Mouse (Mus musculus) MEL (cell line): ENCODE results near the gene Ccr4. TPM values are rescaled to one million over a fixed set of nuclear protein-coding genes. Genes with fewer than 3 reads are reported as not detected.

Experiments used
- DNase-seq: peaks from one replicate; pipeline ENCODE4 v3.0.0; 2011; ENCODE audit warnings: low read depth, low spot score
- H3K27ac ChIP-seq: 2 replicates; pipeline ENCODE4 v1.5.1; 2012; ENCODE audit warnings: low read depth, mild to moderate bottlenecking, control low read depth, low read length, moderate library complexity; ENCODE audit not compliant: control insufficient read depth
- H3K27me3 ChIP-seq, 2 experiments: fragments of 150-350 bp in 1 of 2; sonication (generic) in 1 of 2; 2 replicates each; pipeline ENCODE4 v1.6.1; 2012; ENCODE audit warnings: low read length in 2 of 2, mild to moderate bottlenecking in 2 of 2, improper control_type of control experiment in 1 of 2, moderate library complexity in 1 of 2; ENCODE audit not compliant: insufficient read depth in 2 of 2, control insufficient read depth in 1 of 2
- H3K36me3 ChIP-seq, 2 experiments: 2 replicates each; pipeline ENCODE4 v1.6.1; 2012 to 2014; ENCODE audit warnings: low read length in 2 of 2, improper control_type of control experiment in 1 of 2, inconsistent platforms in 1 of 2, mild to moderate bottlenecking in 1 of 2; ENCODE audit not compliant: insufficient read depth in 2 of 2, control insufficient read depth in 1 of 2
- H3K4me1 ChIP-seq, 2 experiments: fragments of 150-350 bp in 1 of 2; sonication (generic) in 1 of 2; 2 replicates each; pipeline ENCODE4 v1.6.1; 2012; ENCODE audit warnings: low read length in 2 of 2, improper control_type of control experiment in 1 of 2, mild to moderate bottlenecking in 1 of 2; ENCODE audit not compliant: insufficient read depth in 2 of 2, control insufficient read depth in 1 of 2
- H3K4me3 ChIP-seq, 2 experiments: fragments of 150-350 bp in 1 of 2; sonication (generic) in 1 of 2; 2 replicates each; pipeline ENCODE4 v1.5.1; 2012; ENCODE audit warnings: low read depth in 2 of 2, low read length in 2 of 2, mild to moderate bottlenecking in 2 of 2, moderate library complexity in 2 of 2, control low read depth in 1 of 2, improper control_type of control experiment in 1 of 2; ENCODE audit not compliant: control insufficient read depth in 1 of 2, insufficient read depth in 1 of 2
- H3K79me2 ChIP-seq: 2 replicates; pipeline ENCODE4 v1.6.1; 2012; ENCODE audit warnings: mild to moderate bottlenecking, low read length, moderate library complexity; ENCODE audit not compliant: control insufficient read depth, poor library complexity, insufficient read depth
- H3K9ac ChIP-seq: 2 replicates; pipeline ENCODE4 v1.6.1; 2012; ENCODE audit warnings: low read depth, mild to moderate bottlenecking, control low read depth, low read length, moderate library complexity; ENCODE audit not compliant: control insufficient read depth, poor library complexity, severe bottlenecking
- H3K9me3 ChIP-seq: fragments of 150-350 bp; sonication (generic); replicated peaks from 2 replicates; pipeline ENCODE4 v1.6.1; 2012; ENCODE audit warnings: mild to moderate bottlenecking, low read length, improper control_type of control experiment, moderate library complexity; ENCODE audit not compliant: insufficient read depth
- BHLHE40 ChIP-seq: IDR thresholded peaks from 2 replicates; pipeline ENCODE4 v1.6.1; 2012; ENCODE audit warnings: low read depth, mild to moderate bottlenecking, inconsistent platforms, low read length, improper control_type of control experiment, borderline replicate concordance
- ELF1 ChIP-seq: IDR thresholded peaks from 2 replicates; pipeline ENCODE4 v1.6.1; 2014; ENCODE audit warnings: low read depth, mild to moderate bottlenecking, inconsistent platforms, low read length, improper control_type of control experiment, moderate library complexity
- EP300 ChIP-seq, 2 experiments: IDR thresholded peaks; 2 replicates each; pipeline ENCODE4 v1.6.1; 2011; ENCODE audit warnings: improper control_type of control experiment in 2 of 2, low read length in 2 of 2, low read depth in 1 of 2, mild to moderate bottlenecking in 1 of 2
- ETS1 ChIP-seq: IDR thresholded peaks from 2 replicates; pipeline ENCODE4 v1.6.1; 2012; ENCODE audit warnings: low read depth, mild to moderate bottlenecking, inconsistent platforms, low read length, improper control_type of control experiment, moderate library complexity
- GABPA ChIP-seq: IDR thresholded peaks from 2 replicates; pipeline ENCODE4 v1.6.1; 2012; ENCODE audit warnings: low read depth, mild to moderate bottlenecking, inconsistent platforms, low read length, improper control_type of control experiment, moderate library complexity
- GATA1 ChIP-seq: IDR thresholded peaks from 2 replicates; pipeline ENCODE4 v1.6.1; 2011; ENCODE audit warnings: low read depth, low read length, improper control_type of control experiment
- JUND ChIP-seq: IDR thresholded peaks from 2 replicates; pipeline ENCODE4 v1.6.1; 2011; ENCODE audit warnings: low read depth, mild to moderate bottlenecking, improper control_type of control experiment, low read length
- KAT2A ChIP-seq: conservative IDR thresholded peaks from 2 replicates; pipeline ENCODE4 v1.6.1; 2012; ENCODE audit warnings: low read depth, low read length, improper control_type of control experiment, inconsistent platforms
- MAX ChIP-seq: IDR thresholded peaks from 2 replicates; pipeline ENCODE4 v1.6.1; 2011; ENCODE audit warnings: low read length, improper control_type of control experiment
- MXI1 ChIP-seq: IDR thresholded peaks from 2 replicates; pipeline ENCODE4 v1.6.1; 2011; ENCODE audit warnings: mild to moderate bottlenecking, low read depth, low read length, improper control_type of control experiment
- MYB ChIP-seq: IDR thresholded peaks from 2 replicates; pipeline ENCODE4 v1.6.1; 2011; ENCODE audit warnings: mild to moderate bottlenecking, low read depth, low read length, improper control_type of control experiment
- MYC ChIP-seq: IDR thresholded peaks from 2 replicates; pipeline ENCODE4 v1.6.1; 2011; ENCODE audit warnings: low read depth, mild to moderate bottlenecking, low read length, improper control_type of control experiment, moderate library complexity
- NRF1 ChIP-seq: IDR thresholded peaks from 2 replicates; pipeline ENCODE4 v1.6.1; 2014; ENCODE audit warnings: low read depth, mild to moderate bottlenecking, inconsistent platforms, low read length, improper control_type of control experiment, moderate library complexity; ENCODE audit not compliant: poor library complexity, insufficient read depth, severe bottlenecking
- POLR2A ChIP-seq, 2 experiments: IDR thresholded peaks; 2 replicates each; pipeline ENCODE4 v1.6.1; 2011 to 2012; ENCODE audit warnings: low read length in 2 of 2, mild to moderate bottlenecking in 2 of 2, control low read depth in 1 of 2, improper control_type of control experiment in 1 of 2, low read depth in 1 of 2, moderate library complexity in 1 of 2; ENCODE audit not compliant: control insufficient read depth in 1 of 2, insufficient read depth in 1 of 2, poor library complexity in 1 of 2
- POLR2AphosphoS2 ChIP-seq: IDR thresholded peaks from 2 replicates; pipeline ENCODE4 v1.6.1; 2011; ENCODE audit warnings: low read length, improper control_type of control experiment
- RCOR1 ChIP-seq: IDR thresholded peaks from 2 replicates; pipeline ENCODE4 v1.6.1; 2012; ENCODE audit warnings: low read depth, mild to moderate bottlenecking, inconsistent platforms, low read length, improper control_type of control experiment
- SIN3A ChIP-seq: IDR thresholded peaks from 2 replicates; pipeline ENCODE4 v1.6.1; 2012; ENCODE audit warnings: low read length, improper control_type of control experiment, inconsistent platforms
- TAL1 ChIP-seq: IDR thresholded peaks from 2 replicates; pipeline ENCODE4 v1.6.1; 2012; ENCODE audit warnings: mild to moderate bottlenecking, inconsistent platforms, low read length, moderate library complexity, mixed read lengths
- TCF12 ChIP-seq: IDR thresholded peaks from 2 replicates; pipeline ENCODE4 v1.6.1; 2014; ENCODE audit warnings: low read depth, mild to moderate bottlenecking, inconsistent platforms, low read length, improper control_type of control experiment, moderate library complexity
- USF1 ChIP-seq: IDR thresholded peaks from 2 replicates; pipeline ENCODE4 v1.6.1; 2014; ENCODE audit warnings: low read depth, mild to moderate bottlenecking, inconsistent platforms, low read length, improper control_type of control experiment, moderate library complexity
- USF2 ChIP-seq, 2 experiments: IDR thresholded peaks; 2 replicates each; pipeline ENCODE4 v1.6.1; 2011 to 2012; ENCODE audit warnings: improper control_type of control experiment in 2 of 2, low read length in 2 of 2, borderline replicate concordance in 1 of 2, inconsistent platforms in 1 of 2, low read depth in 1 of 2, mild to moderate bottlenecking in 1 of 2; ENCODE audit not compliant: insufficient read depth in 1 of 2
- polyA plus RNA-seq, 2 experiments: library from polyadenylated mRNA; stranded (reverse) in 1 of 2; unstranded in 1 of 2; fragments of >175 nt in 1 of 2; fragments of >200 nt in 1 of 2; gene quantifications; 2 replicates each; pipeline versions ENCODE4 v1.2.1 to v1.2.4; 2012; ENCODE audit warnings: low replicate concordance in 2 of 2, low read depth in 1 of 2; ENCODE audit not compliant: insufficient read length in 2 of 2, insufficient read depth in 1 of 2, missing spikeins in 1 of 2
- total RNA-seq: library from RNA; depleted of rRNA; stranded (reverse); fragments of 300-350 nt; gene quantifications from 2 replicates; pipeline ENCODE4 v1.2.3, GENCODE M21; 2012

The Ccr4 gene
- total and polyA plus RNA-seq, 3 experiments, result 0.15 TPM; not detected in 2

DNA sequence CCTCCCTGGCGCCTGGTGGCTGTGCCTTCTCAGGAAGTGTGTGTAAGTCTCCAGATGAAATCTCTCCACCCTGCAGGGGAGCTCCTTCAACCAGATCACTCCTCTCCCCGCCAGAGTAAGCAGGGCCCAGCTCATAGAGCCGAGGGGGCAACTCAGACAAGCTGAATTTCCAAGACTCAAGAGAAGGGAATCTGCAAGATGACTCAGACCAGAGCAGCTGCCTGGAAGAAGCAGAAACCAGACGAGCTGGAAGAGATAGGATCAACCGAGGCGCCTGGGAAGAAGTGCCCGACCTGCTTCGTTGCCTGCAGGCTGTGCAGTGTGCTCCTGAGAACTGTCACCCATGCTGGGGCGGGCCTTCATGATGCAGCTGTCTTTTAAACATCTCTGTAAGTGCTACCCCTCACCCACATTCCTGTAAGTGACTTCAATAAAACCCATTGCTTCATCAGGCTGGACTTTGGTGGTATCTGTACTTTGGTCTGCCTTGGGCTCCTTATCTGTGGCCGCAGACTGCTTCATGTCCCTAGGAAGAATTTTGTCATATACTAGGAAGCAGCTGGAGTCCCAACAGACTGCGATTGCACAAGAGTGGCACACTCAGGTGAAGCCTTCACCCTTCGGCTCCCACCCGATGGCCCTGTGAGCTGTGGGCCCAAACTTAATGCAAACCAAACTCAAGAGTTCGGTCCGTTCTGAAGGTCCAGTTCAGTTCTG is 1.8 kb downstream of the Ccr4 start:
- Histone ChIP-seq H3K4me1 (peaks cover 0 to 22% of the 10 kb centered on the region in 2 experiments; a peak in 2 of 4 replicates), H3K4me3 (peak overlapping the region; percentile 3 to 32; a peak in 2 of 4 replicates), H3K9ac (no peak overlapping the region), H3K27ac (no peak overlapping the region), H3K36me3 (peaks cover 0 to 10% of the 10 kb centered on the region in 2 experiments; a peak in 2 of 4 replicates), H3K27me3 (no peaks in the 10 kb centered on the region), H3K9me3 (no peaks in the 10 kb centered on the region), H3K79me2 (no peaks in the 10 kb centered on the region)
- DNase-seq, result peak; percentile 67
- TF ChIP-seq POLR2AphosphoS2 (no peak), KAT2A (no peak), TAL1 (peak; percentile 61), GATA1 (peak; percentile 3; the same call in 1 of the 2 replicates)

GRCm38 (mm10) chr9:114501913-114502312 is 2.8 kb downstream of the Ccr4 start:
- Histone ChIP-seq H3K9ac (peak overlapping the region; percentile 67), H3K36me3 (peaks cover 0 to 10% of the 10 kb centered on the region in 2 experiments; a peak in 2 of 4 replicates), H3K27me3 (no peaks in the 10 kb centered on the region), H3K27ac (peak overlapping the region; percentile 81), H3K4me3 (peak overlapping the region; percentile 66 to 70), H3K79me2 (no peaks in the 10 kb centered on the region), H3K9me3 (no peaks in the 10 kb centered on the region), H3K4me1 (peaks cover 0 to 22% of the 10 kb centered on the region in 2 experiments; a peak in 2 of 4 replicates)
- TF ChIP-seq USF2 (IDR thresholded peaks at IDR 0.05; ENCODE audit: borderline replicate concordance in 1 of 2, insufficient read depth in 1 of 2, low read depth in 1 of 2, low read length in 2 of 2) (no peak), GATA1 (peak; percentile 52; the same call in 1 of the 2 replicates), MYC (peak; percentile 71; the same call in 1 of the 2 replicates), USF1 (no peak), POLR2A (IDR thresholded peaks at IDR 0.05; ENCODE audit: control insufficient read depth in 1 of 2, insufficient read depth in 1 of 2, low read depth in 1 of 2, low read length in 2 of 2, poor library complexity in 1 of 2) (peak in 1 of 2 experiments; percentile 25; a peak in 1 of 4 replicates), NRF1 (peak; percentile 80), TAL1 (0 out of 2 replicates have a peak, but pooled peaks have one; percentile 21)
- DNase-seq, result peak; percentile 75

DNA sequence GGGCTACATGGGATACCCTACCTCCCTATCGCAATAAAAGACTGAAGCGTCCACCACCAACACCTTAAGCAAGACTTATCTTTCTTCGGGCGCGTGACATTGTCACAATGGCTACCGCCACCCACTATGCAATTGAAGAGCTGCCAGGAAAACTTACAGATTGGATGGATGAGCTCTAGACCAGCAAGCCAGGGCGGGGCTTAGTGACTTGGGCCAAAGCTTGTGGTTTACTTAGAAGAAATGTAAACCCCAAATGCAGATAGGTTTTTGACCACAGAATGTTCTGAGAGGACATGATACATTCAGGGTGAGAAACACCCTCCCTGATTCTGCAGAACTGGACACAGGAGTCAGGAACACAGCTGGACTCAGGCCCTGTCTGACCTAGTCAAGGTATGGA is 3.6 kb downstream of the Ccr4 start:
- peaks cover 0 to 10% of the 10 kb centered on the region in 2 experiments; a peak in 2 of 4 replicates for H3K36me3 ChIP-seq
- H3K4me3 ChIP-seq, result no peak overlapping the region
- H3K27ac ChIP-seq, result peak overlapping the region; percentile 39; the same call in 1 of the 2 replicates
- DNase-seq, result peak; percentile 82
- 0 out of 2 replicates have a peak overlapping the region, but pooled peaks have one; percentile 12 for H3K9ac ChIP-seq
- H3K4me1 ChIP-seq, result peaks cover 0 to 22% of the 10 kb centered on the region in 2 experiments; a peak in 2 of 4 replicates
- no peaks in the 10 kb centered on the region for H3K27me3 ChIP-seq
- no peaks in the 10 kb centered on the region for H3K79me2 ChIP-seq
- H3K9me3 ChIP-seq, result no peaks in the 10 kb centered on the region
- TF ChIP-seq RCOR1 (peak; percentile 93), USF1 (peak; percentile 46; the same call in 1 of the 2 replicates), BHLHE40 (peak; percentile 72; the same call in 1 of the 2 replicates), TAL1 (peak; percentile 52), ETS1 (peak; percentile 39; the same call in 1 of the 2 replicates), GATA1 (peak; percentile 60), TCF12 (peak; percentile 25; the same call in 1 of the 2 replicates), MXI1 (peak; percentile 3; the same call in 1 of the 2 replicates), MYB (0 out of 2 replicates have a peak, but pooled peaks have one; percentile 5), EP300 (IDR thresholded peaks at IDR 0.05; ENCODE audit: low read depth in 1 of 2, low read length in 2 of 2) (peak; percentile 70 to 76), MYC (peak; percentile 21; the same call in 1 of the 2 replicates), SIN3A (peak; percentile 48; the same call in 1 of the 2 replicates), MAX (0 out of 2 replicates have a peak, but pooled peaks have one; percentile 17), JUND (no peak), GABPA (no peak), ELF1 (no peak)
